Mouse (Mus musculus) subcutaneous adipose tissue, adult 2 months (tissue): ENCODE data around the gene Neu4. TPM values are rescaled to one million over a fixed set of nuclear protein-coding genes. Genes with fewer than 3 reads are reported as not detected.

Experiments used
- polyA plus RNA-seq: library from polyadenylated mRNA; depleted of rRNA; stranded (reverse); fragments of >200 nt; gene quantifications from 2 replicates; pipeline ENCODE4 v1.2.3, GENCODE M21; 2012; ENCODE audit warnings: low replicate concordance; rRNA removed

Neu4 gene
- not detected in 2 replicates for polyA plus RNA-seq

DNA sequence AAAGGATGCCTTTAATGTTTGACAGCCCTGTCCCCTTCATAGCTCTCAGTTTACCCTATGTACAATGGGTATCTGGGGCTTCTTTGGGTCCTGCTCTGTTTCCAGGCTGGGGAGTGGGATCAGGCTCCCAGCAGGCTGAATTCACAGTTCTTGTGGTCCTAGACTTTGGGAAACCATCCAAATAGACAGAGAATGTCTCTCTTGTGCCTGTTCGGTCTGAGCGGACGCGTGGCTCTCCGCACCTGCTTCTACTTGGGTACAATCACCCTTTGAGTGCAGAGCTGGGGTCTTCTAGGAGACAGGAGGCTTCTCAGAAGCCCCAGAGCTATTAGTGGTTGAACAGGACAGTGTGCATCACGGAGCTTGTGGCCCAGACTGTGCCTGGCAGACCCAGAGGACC lies at the start of gene Neu4:
Gene Neu4, plus strand, starts transcription at position 301 of the 400 bp plus-strand sequence.

DNA sequence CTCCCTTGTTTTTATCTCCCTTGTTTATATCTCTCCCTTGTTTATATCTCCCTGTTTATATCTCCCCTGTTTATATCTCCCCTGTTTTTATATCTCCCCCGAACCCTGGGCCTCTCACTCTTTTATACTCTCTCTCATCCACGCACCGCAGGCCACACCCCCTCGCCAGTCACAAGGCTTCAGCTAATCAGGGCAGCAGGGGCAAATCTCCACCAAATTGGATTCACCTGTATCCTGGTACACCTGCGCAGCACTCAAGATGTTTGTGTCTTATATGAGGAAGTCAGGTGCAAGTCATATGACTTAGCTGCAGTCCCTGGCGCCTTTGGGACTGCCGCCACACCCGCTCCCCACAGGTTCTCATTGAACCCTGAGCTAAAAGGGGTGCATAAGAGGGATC lies 30.0 kb upstream of the Neu4 start, which contains the start of gene Gal3st2c:
Gene Gal3st2c, plus strand, starts transcription at position 301 of the 400 bp plus-strand sequence.

DNA sequence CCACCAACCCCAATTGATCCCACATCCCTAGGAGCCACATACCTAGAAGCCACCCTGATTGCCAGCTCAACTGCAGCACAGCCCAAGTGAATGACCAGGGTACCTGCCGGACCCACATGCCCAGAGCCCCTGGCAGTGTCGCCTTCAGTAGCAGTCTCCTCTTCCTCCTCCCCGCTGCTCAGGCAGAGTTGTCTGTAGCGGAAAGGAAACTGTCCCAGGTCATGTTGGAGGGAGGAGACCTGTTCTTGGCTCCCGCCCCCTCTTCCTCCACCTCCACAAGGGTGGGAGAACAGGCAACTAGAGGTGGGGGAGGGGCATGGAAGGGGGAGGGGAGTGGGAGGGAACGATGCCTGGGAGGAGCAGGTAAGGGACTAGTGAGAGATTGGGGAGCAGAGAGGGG lies 32.1 kb downstream of the Neu4 start, which contains the start of gene Pdcd1:
Gene Pdcd1, minus strand, starts transcription at position 181 of the 400 bp plus-strand sequence.

Other genes with a start within 250 kb of the Neu4 start
- gene Dtymk, start 218.5 kb upstream of the Neu4 start, polyA plus RNA-seq = 43.4 and 75.9 TPM in 2 replicates
- 5.5 and 10.1 TPM in 2 replicates for gene Ing5, start 216.5 kb upstream of the Neu4 start, polyA plus RNA-seq
- 31.0 and 33.1 TPM in 2 replicates for gene D2hgdh, start 195.5 kb upstream of the Neu4 start, polyA plus RNA-seq
- 0.19 TPM in 1 of 2 replicates, not detected in the other for gene Gal3st2, start 159.1 kb upstream of the Neu4 start, polyA plus RNA-seq
- gene Gal3st2b, start 102.1 kb upstream of the Neu4 start, polyA plus RNA-seq = 0.21 TPM in 1 of 2 replicates, not detected in the other
- 0.01 TPM in 1 of 2 replicates, not detected in the other for gene Gal3st2c, start 29.9 kb upstream of the Neu4 start, polyA plus RNA-seq
- gene Pdcd1, start 32.1 kb downstream of the Neu4 start, polyA plus RNA-seq = 0.11 and 0.19 TPM in 2 replicates